In the genomic region with DNA sequence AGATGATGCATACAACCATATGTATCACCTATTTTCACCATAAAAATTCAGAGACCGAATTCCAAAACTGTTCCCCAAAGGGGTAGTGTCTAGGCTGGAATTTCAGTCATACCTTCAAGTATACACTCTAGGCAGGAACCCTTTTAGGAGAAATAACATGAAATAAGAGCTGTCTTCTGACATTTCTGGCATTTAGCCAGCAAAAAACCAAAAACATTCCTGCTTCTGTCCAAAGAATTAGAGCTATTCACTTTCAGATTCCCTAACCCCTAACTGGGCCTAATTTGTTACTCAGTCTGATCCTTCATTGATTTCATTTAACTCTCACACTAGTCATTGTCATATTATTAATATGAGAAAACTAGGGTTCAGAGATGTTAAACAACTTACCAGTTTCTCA, we compare ENCODE assay signal across 22 mouse cellular contexts. TPM values are rescaled to one million over a fixed set of nuclear protein-coding genes. Genes with fewer than 3 reads are reported as not detected.
A peak's percentile ranks its signal among the peaks of the same experiment; 100 is the strongest.
DNase-seq lines count a peak whose midpoint lies in the region; ATAC-seq lines count a peak whose summit lies in the region.
"Had no signal": no experiment of that assay in that cellular context is flagged by ENCODE, and none has a peak within 500 bp of the region (broad histone marks: within the 10 kb centered on the region; RNA-seq: fewer than 3 reads in every experiment).

No protein-coding gene starts in this region.

- no peak overlapping the region for H3K4me3 ChIP-seq in midbrain, embryonic 16.5 days (ENCODE audit: low read depth, low read length)
- H3K4me3 ChIP-seq: embryonic facial prominence, embryonic 13.5 days; embryonic facial prominence, embryonic 15.5 days; forebrain, embryonic 10.5 days; forebrain, embryonic 12.5 days had no signal

- peak; percentile 2 for DNase-seq in heart, adult 11 months
- no peak for DNase-seq in heart, postnatal 14 days
- peak; percentile 72 for DNase-seq in NIH3T3 (ENCODE audit: low read depth)
- DNase-seq in fibroblast of lung, adult 2 months (ENCODE audit: low read depth): peak; percentile 49
- DNase-seq in left cerebral cortex, adult 18-20 months (ENCODE audit: low spot score in 2 of 2): no peak
- DNase-seq: adrenal gland, adult 2 months; adrenal gland, postnatal 10 days; adrenal gland, postnatal 25 days; cerebellum, adult 11 months; cerebellum, adult 18-20 months; cerebellum, adult 8-10 months; cerebellum, adult 9-11 months; cerebellum, postnatal 14 days; cerebellum, postnatal 36 days; embryo, embryonic 11 days had no signal

- H3K27ac ChIP-seq in midbrain, embryonic 16.5 days (ENCODE audit: low read length): no peak overlapping the region
- H3K27ac ChIP-seq: embryonic facial prominence, embryonic 13.5 days; embryonic facial prominence, embryonic 15.5 days; forebrain, embryonic 10.5 days; forebrain, embryonic 12.5 days had no signal

- H3K36me3 ChIP-seq in midbrain, embryonic 16.5 days (ENCODE audit: control insufficient read depth, insufficient read depth, low read length): no peaks in the 10 kb centered on the region
- H3K36me3 ChIP-seq: embryonic facial prominence, embryonic 15.5 days; forebrain, embryonic 12.5 days had no signal

- no peak for ATAC-seq in midbrain, embryonic 16.5 days
- ATAC-seq: forebrain, embryonic 14.5 days; forebrain, embryonic 16.5 days had no signal

- no peaks in the 10 kb centered on the region for H3K4me1 ChIP-seq in midbrain, embryonic 16.5 days (ENCODE audit: control insufficient read depth, insufficient read depth, low read length)
- H3K4me1 ChIP-seq: embryonic facial prominence, embryonic 13.5 days; embryonic facial prominence, embryonic 15.5 days; forebrain, embryonic 10.5 days; forebrain, embryonic 12.5 days had no signal

- intact Hi-C loops in heart, postnatal 14 days (cut with DNase I): no loop called here

- no peaks in the 10 kb centered on the region for H3K27me3 ChIP-seq in midbrain, embryonic 16.5 days (ENCODE audit: control insufficient read depth, insufficient read depth, low read depth, low read length)
- H3K27me3 ChIP-seq: embryonic facial prominence, embryonic 13.5 days; embryonic facial prominence, embryonic 15.5 days; forebrain, embryonic 12.5 days had no signal

- 84% methylated on average over 1 of the region's 1 CpGs for WGBS in midbrain, embryonic 16.5 days

- H3K9ac ChIP-seq in midbrain, embryonic 16.5 days (ENCODE audit: low read depth, low read length): no peak overlapping the region
- H3K9ac ChIP-seq: embryonic facial prominence, embryonic 13.5 days; embryonic facial prominence, embryonic 15.5 days; forebrain, embryonic 12.5 days had no signal

- H3K4me2 ChIP-seq in midbrain, embryonic 16.5 days (ENCODE audit: low read length): no peak overlapping the region
- H3K4me2 ChIP-seq: embryonic facial prominence, embryonic 13.5 days; embryonic facial prominence, embryonic 15.5 days; forebrain, embryonic 12.5 days had no signal

- peaks cover 7% of the 10 kb centered on the region; the same call in 1 of the 2 replicates for H3K9me3 ChIP-seq in midbrain, embryonic 16.5 days (replicated peaks; ENCODE audit: control insufficient read depth, low read length, poor library complexity, severe bottlenecking)

RNA-seq across cellular contexts. Expression of gene Wdr75, which starts 49.8 kb away (rescaled TPM):
- 10 to 100 TPM; 15.0 to 20.8 TPM for total RNA-seq in heart, postnatal 14 days (2021)
- total RNA-seq in left cerebral cortex, adult 18-20 months (2021): 10 to 100 TPM; 39.4 to 42.1 TPM
- polyA plus RNA-seq in midbrain, embryonic 16.5 days (2015; fragmentation: Nextera tagmentation; extraction: Ambion mirVana): 46.8 and 54.3 TPM in 2 replicates

Comparison
In these comparisons a context has a peak if more than half of its experiments do, and no peak if none do; other contexts are left out.
1. DNase-seq: peak in heart, adult 11 months (single experiment), NIH3T3 (single experiment) and fibroblast of lung, adult 2 months (single experiment); none in heart, postnatal 14 days (0 of 2) and left cerebral cortex, adult 18-20 months (0 of 2).